In the genomic region with DNA sequence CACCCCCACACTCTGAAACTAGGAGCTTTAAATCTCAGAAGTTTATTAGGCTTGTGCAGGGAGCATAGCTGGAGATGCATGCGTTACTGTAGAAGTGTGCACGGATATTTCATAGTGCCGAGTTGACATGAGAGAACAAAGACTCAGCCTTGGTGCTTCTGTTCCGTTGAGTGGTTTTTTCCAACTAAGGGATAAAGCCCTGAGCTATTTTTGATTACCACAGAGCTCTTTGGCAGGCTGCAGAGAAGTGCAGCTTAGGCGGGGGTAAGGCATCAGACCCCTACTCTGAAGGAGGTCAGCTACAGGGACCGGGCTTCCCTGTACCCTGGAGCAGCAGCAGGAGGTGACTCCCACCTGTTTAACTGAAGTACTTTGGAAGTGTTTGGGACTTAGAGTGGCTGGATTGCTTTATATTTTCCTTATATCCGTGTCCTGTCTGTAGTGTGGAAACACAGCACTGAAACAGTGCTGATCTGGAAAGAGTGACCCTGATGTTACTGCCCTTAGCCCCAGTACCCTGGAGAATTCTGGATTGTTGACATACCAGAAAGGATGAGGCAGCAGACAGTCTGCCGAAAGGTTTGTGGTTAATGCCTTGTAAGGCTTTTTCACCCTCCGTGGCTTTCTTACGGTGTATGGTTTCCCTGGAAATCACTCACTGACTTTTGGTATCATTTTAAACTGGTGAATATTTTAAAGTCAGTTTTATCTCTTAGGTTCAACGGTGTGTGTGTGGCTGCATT, we compare ENCODE assay signal across 11 mouse cellular contexts. TPM values are rescaled to one million over a fixed set of nuclear protein-coding genes. Genes with fewer than 3 reads are reported as not detected.
DNase-seq lines count a peak whose midpoint lies in the region; ATAC-seq and TF ChIP-seq lines count a peak whose summit lies in the region.
"Had no signal": no experiment of that assay in that cellular context is flagged by ENCODE, and none has a peak within 500 bp of the region (broad histone marks: within the 10 kb centered on the region; RNA-seq: fewer than 3 reads in every experiment).

No protein-coding gene starts in this region.

- no peak overlapping the region for H3K4me2 ChIP-seq in forebrain, embryonic 14.5 days (ENCODE audit: low read length)
- H3K4me2 ChIP-seq in lung, embryonic 14.5 days, result peak overlapping the region; percentile 19; the same call in 1 of the 2 replicates
- H3K4me2 ChIP-seq in intestine, postnatal 0 days (replicated peaks; ENCODE audit: low read depth), result 0 out of 2 replicates have a peak overlapping the region, but pooled peaks have one; percentile 13

- TF ChIP-seq CTCF in lung, embryonic 14.5 days (IDR thresholded peaks at IDR 0.05; ENCODE audit: low read depth), result no peak
- no peak for TF ChIP-seq CTCF in intestine, postnatal 0 days (IDR thresholded peaks at IDR 0.05; ENCODE audit: low read depth)

- H3K9ac ChIP-seq in forebrain, embryonic 14.5 days (ENCODE audit: low read length), result no peak overlapping the region
- H3K9ac ChIP-seq in lung, embryonic 14.5 days, result peak overlapping the region; percentile 20; the same call in 1 of the 2 replicates
- H3K9ac ChIP-seq in intestine, postnatal 0 days (ENCODE audit: low read depth, low read length), result no peak overlapping the region

- H3K4me1 ChIP-seq in forebrain, embryonic 10.5 days, result peaks cover 33% of the 10 kb centered on the region
- H3K4me1 ChIP-seq in forebrain, embryonic 14.5 days (ENCODE audit: control insufficient read depth, insufficient read depth, low read length), result 0 out of 2 replicates have a peak, but pooled peaks cover 10% of the 10 kb centered on the region
- no peaks in the 10 kb centered on the region for H3K4me1 ChIP-seq in lung, embryonic 14.5 days (ENCODE audit: insufficient read depth)
- no peaks in the 10 kb centered on the region for H3K4me1 ChIP-seq in intestine, postnatal 0 days (replicated peaks; ENCODE audit: control insufficient read depth, insufficient read depth, low read length)

- H3K9me3 ChIP-seq in forebrain, embryonic 10.5 days, result no peaks in the 10 kb centered on the region
- no peaks in the 10 kb centered on the region for H3K9me3 ChIP-seq in forebrain, embryonic 14.5 days (replicated peaks; ENCODE audit: control insufficient read depth, low read length)
- H3K9me3 ChIP-seq in lung, embryonic 14.5 days (ENCODE audit: low read depth, low read length), result no peaks in the 10 kb centered on the region
- H3K9me3 ChIP-seq in intestine, postnatal 0 days (ENCODE audit: control insufficient read depth), result no peaks in the 10 kb centered on the region

- no peak for ATAC-seq in forebrain, embryonic 14.5 days
- ATAC-seq in lung, embryonic 14.5 days (ENCODE audit: insufficient read depth), result no peak
- no peak for ATAC-seq in intestine, postnatal 0 days

- 0 out of 2 replicates have a peak overlapping the region, but pooled peaks have one; percentile 30 for H3K27ac ChIP-seq in forebrain, embryonic 10.5 days
- H3K27ac ChIP-seq in forebrain, embryonic 14.5 days (ENCODE audit: low read depth, low read length), result no peak overlapping the region
- peak overlapping the region; percentile 4; the same call in 1 of the 2 replicates for H3K27ac ChIP-seq in lung, embryonic 14.5 days (ENCODE audit: low read depth)
- no peak overlapping the region for H3K27ac ChIP-seq in intestine, postnatal 0 days (ENCODE audit: low read depth, low read length)

- peaks cover 35% of the 10 kb centered on the region for H3K27me3 ChIP-seq in forebrain, embryonic 10.5 days (ENCODE audit: poor library complexity, severe bottlenecking)
- peaks cover 26% of the 10 kb centered on the region for H3K27me3 ChIP-seq in forebrain, embryonic 14.5 days (replicated peaks; ENCODE audit: control insufficient read depth, insufficient read depth, low read length)
- peaks cover 13% of the 10 kb centered on the region for H3K27me3 ChIP-seq in lung, embryonic 14.5 days (ENCODE audit: insufficient read depth, low read length)
- H3K27me3 ChIP-seq in intestine, postnatal 0 days (replicated peaks; ENCODE audit: control insufficient read depth, insufficient read depth, low read length), result no peaks in the 10 kb centered on the region

- 32% methylated on average over 11 of the region's 11 CpGs for WGBS in forebrain, embryonic 10.5 days
- WGBS in forebrain, embryonic 14.5 days, result 34% methylated on average over 11 of the region's 11 CpGs
- 18% methylated on average over 11 of the region's 11 CpGs for WGBS in lung, embryonic 14.5 days
- 45% methylated on average over 11 of the region's 11 CpGs for WGBS in intestine, postnatal 0 days

- H3K36me3 ChIP-seq in forebrain, embryonic 10.5 days (replicated peaks), result no peaks in the 10 kb centered on the region
- H3K36me3 ChIP-seq in forebrain, embryonic 14.5 days (ENCODE audit: control insufficient read depth, insufficient read depth, low read length), result no peaks in the 10 kb centered on the region
- no peaks in the 10 kb centered on the region for H3K36me3 ChIP-seq in lung, embryonic 14.5 days (ENCODE audit: insufficient read depth)
- no peaks in the 10 kb centered on the region for H3K36me3 ChIP-seq in intestine, postnatal 0 days (ENCODE audit: control insufficient read depth, insufficient read depth)

- no peak for DNase-seq in forebrain, embryonic 10.5 days (ENCODE audit: extremely low spot score, low spot score)
- no peak for DNase-seq in forebrain, embryonic 14.5 days (ENCODE audit: low spot score)
- peak; percentile 19 for DNase-seq in lung, embryonic 14.5 days
- no peak for DNase-seq in lung, postnatal 14 days
- peak; percentile 16 for DNase-seq in embryo, embryonic 9.5 days (ENCODE audit: extremely low spot score)
- no peak for DNase-seq in gastrocnemius, postnatal 25 days
- DNase-seq in right cerebral cortex, postnatal 14 days, result no peak
- DNase-seq: adrenal gland, postnatal 36 days; cerebellum, adult 2 months; layer of hippocampus, postnatal 36 days had no signal

- no peak overlapping the region for H3K4me3 ChIP-seq in forebrain, embryonic 10.5 days
- no peak overlapping the region for H3K4me3 ChIP-seq in forebrain, embryonic 14.5 days (ENCODE audit: low read depth, low read length)
- no peak overlapping the region for H3K4me3 ChIP-seq in lung, embryonic 14.5 days (ENCODE audit: low read depth, low read length)
- H3K4me3 ChIP-seq in intestine, postnatal 0 days (ENCODE audit: low read depth, low read length), result no peak overlapping the region

RNA-seq across cellular contexts. Expression of a gene that starts 2.7 kb away (rescaled TPM):
- 6.4 and 8.2 TPM in 2 replicates for polyA plus RNA-seq in forebrain, embryonic 10.5 days (2016; fragmentation: Nextera tagmentation; extraction: Ambion mirVana)
- polyA plus RNA-seq in forebrain, embryonic 14.5 days (2014; fragmentation: Nextera tagmentation; extraction: Ambion mirVana), result 0.84 and 0.91 TPM in 2 replicates
- polyA plus RNA-seq in lung, embryonic 14.5 days (2014; fragmentation: Nextera tagmentation; extraction: Ambion mirVana), result 8.4 and 10.6 TPM in 2 replicates
- polyA plus RNA-seq in intestine, postnatal 0 days (2015; fragmentation: Nextera tagmentation; extraction: Ambion mirVana), result 14.9 and 15.5 TPM in 2 replicates
- 1 to 10 TPM; 1.7 to 2.3 TPM for total RNA-seq in gastrocnemius, postnatal 25 days (2021)

Comparison
In these comparisons a context has a peak if more than half of its experiments do, and no peak if none do; other contexts are left out.
1. DNase-seq: peak in lung, embryonic 14.5 days (single experiment) and embryo, embryonic 9.5 days (single experiment); none in forebrain, embryonic 10.5 days (single experiment), forebrain, embryonic 14.5 days (single experiment), lung, postnatal 14 days (single experiment), gastrocnemius, postnatal 25 days (single experiment) and right cerebral cortex, postnatal 14 days (single experiment).
2. H3K27ac ChIP-seq: peak in forebrain, embryonic 10.5 days (single experiment) and lung, embryonic 14.5 days (single experiment); none in forebrain, embryonic 14.5 days (single experiment) and intestine, postnatal 0 days (single experiment).